Mouse (Mus musculus): ENCODE measurements around the gene Impg2.

Impg2 gene

DNA sequence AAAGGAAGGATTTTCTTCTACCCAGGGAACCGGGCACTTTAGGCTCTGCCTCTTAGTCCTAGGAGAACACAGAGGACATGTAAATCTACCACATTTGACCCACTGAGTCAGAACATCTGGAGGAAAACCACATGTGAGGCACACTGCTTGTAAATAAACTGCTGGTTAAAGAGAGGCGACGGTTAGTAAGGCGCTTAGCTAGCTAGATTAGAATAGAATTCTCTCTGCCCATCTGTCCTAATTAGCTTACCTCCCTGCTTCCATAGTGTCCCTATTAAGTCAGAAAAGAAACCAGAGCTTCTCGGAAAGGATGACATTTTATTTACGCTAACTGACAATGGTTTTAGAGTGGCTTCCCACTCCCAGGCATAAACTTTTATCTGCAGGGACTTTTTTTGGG lies at the start of gene Impg2:
Gene Impg2 (plus strand): TSS at position 263 of the 400 bp plus-strand sequence.
- DNase-seq (ENCODE audit: low spot score in 2 of 2), result no peak

DNA sequence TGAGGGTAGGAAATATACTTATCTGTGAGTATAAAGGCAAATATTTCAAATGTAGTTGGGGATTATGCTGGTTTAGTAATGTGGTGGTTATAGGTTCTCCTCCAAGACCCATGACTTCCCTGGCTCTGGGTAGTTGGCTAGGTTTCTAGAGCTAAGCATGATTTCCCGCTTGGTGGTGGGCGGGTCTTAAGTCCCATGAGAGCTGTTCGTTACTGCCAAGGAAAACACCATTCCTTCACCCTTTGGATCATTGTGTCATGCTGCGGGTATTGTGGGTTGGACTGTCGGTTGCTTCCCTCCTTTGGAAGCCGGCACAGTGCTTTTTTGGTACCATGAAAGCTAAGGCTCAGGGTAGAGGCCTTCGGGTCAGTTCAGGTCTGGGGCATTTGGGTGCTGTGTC lies 40.6 kb upstream of the Impg2 start:
- no peak for DNase-seq (ENCODE audit: low spot score in 2 of 2)

DNA sequence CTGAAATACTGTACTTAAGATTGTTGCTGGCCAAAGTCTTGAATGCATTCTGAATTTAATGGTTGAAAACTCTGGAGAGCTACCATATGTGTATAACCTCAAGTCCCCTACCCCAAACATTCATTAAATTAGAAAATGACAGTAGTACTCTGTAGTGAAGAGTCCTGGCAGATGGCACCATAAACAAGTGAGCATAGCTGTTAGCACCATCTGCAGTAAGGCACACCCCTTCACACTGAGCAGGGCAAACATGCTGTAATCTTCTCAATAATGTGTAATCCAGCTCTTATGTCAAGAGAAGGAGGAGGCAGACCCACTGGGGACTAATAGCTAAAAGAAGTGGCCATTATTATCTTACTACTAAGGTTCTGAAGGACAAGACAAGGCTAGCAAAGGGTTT lies 33.9 kb upstream of the Impg2 start:
- DNase-seq (ENCODE audit: low spot score in 2 of 2), result no peak

DNA sequence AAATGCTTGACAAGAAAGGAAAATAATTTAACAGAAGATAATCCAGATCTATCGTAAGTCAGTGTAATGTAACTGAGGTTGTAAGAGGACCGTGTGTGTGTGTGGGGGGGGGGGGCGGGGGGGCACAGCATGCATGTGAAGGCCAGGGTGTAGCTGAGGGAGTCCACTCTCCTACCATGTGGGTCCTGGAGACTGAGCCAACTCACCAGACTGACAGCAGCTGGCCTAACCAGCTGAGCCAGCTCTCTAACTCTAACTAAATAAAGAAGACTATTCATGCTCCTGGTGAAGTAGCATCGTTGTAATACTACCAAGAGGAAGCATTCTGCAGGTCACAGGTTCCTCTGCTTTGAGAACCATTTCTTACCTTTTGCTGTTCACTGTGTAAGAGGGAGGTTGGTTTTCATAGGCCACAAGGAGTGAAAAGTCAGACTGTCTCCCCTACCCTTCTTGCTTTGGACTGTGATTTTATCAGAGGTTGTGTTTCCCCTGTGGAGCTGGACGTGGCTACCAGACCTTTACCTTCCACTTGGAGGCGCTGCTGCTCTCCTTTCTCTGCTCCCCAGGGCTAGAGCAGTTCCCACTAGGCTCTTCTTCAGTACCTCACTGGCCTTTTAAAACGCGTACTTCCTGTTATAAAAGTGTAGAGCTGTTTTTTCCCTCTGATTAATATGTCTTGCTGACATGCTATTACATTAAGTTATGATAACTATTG lies 28.1 kb upstream of the Impg2 start:
- DNase-seq (ENCODE audit: low spot score in 2 of 2), result no peak

DNA sequence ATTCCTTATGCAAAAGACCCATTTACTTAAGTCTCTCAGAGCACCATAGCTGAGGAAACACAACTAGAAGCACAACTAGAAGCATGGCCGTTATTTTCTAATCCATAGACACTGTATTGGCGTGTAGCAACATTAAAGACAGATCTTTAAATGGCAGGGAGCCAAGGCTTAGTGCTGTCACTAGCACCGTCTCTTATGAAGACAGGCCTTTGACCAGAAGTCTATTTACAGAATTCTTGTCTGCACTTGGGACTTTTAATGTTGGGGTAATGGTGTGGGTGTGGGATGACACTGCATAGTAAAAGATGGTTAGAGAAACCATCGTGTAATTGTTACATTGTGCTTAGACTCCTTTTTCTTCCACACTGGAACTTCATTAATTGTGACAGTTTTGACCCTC lies 17.2 kb upstream of the Impg2 start:
- DNase-seq (ENCODE audit: low spot score in 2 of 2), result no peak

DNA sequence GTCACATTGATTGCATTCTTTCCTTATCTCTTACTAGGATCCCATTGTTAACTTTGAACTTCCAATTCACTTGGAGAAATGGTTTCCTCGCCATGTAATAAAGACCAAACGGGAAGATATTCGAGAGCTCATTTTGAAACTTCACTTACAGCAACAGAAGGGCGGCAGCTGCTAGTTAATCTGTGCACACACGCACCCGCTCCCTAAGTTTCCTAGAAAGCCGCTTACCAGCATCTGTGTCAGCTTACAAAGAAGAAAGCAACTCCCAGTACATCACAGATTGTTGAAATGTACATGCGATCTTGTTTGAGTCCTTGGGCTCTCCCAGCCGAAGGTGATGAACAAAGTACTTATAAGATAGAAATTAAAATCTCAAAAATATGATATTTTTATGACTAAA lies 15.9 kb upstream of the Impg2 start:
- DNase-seq (ENCODE audit: low spot score in 2 of 2), result peak in 1 of 2 experiments; percentile 24

DNA sequence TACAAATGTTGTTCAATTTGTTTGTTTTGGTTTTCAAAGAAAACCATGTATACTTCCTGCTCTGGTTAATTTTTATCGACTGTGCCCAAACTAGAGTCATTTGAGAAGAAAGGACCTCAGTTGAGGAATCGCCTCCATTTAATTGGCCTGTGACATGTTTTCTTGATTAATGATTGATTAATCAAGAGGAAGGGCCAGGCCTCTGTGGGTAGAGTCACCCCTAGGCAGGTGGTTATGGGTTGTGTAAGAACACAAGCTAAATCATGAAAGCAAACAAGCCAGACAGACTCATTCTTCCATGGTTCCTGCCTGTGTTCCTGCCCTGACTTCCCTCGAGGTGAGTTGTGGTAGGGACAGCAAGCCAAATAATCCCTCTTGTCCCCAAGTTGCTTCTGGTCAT lies 8.6 kb downstream of the Impg2 start:
- DNase-seq (ENCODE audit: low spot score in 2 of 2), result no peak

DNA sequence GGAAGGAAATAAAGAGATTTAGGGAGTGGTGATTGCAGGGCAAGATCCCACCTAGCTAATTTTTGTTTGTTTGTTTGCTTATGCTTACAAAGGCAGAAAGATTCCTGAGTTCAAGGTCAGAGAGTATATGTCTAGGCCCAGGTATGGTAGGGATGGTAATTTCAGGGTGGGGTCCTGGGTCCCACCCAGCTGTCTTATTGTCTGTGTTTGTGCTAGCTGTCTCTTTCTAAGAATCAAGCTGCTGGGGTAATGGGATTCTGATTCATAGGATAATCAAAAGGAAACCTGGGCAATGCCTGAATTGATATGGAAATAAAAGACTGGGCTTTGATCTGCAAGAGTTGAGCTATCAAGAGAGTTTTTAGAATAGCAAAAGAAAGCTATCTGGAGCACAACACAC lies 23.6 kb downstream of the Impg2 start:
- no peak for DNase-seq (ENCODE audit: low spot score in 2 of 2)

DNA sequence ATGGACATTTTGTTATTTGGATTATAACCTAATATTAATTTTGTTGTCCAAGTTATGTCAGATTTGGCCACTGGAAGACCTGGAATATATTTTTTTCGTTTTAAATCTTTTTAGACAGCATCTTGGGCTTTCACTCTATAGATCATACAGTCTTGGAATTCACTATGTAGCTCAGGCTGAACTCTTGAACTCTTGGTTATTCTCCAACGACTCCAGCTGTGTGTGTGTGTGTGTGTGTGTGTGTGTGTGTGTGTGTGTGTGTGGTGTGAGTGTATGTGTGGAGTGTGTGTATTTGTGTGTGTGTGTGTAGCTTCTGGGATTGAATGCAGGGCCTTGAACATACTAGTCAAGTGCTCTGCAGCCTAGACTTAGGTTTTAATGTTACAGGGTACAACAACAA lies 25.3 kb downstream of the Impg2 start:
- no peak for DNase-seq (ENCODE audit: low spot score in 2 of 2)

DNA sequence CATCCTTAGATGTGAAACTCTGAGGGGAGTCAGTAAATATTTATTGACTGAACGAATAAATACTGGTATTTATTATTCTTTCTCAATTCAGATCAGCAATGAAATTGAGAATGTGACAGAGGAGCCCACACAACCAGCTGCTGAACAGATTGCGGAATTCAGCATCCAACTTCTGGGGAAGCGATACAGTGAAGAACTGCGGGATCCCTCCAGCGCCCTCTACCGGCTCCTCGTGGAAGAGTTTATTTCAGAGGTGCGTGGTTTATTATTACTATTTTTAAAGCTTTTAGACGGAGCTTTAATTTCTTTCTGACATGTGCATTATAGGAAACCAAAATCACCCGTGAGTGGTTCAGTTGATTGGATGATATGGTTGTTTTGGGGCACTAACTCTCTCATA lies 27.2 kb downstream of the Impg2 start:
- peak in 1 of 2 experiments; percentile 10 for DNase-seq (ENCODE audit: low spot score in 2 of 2)

DNA sequence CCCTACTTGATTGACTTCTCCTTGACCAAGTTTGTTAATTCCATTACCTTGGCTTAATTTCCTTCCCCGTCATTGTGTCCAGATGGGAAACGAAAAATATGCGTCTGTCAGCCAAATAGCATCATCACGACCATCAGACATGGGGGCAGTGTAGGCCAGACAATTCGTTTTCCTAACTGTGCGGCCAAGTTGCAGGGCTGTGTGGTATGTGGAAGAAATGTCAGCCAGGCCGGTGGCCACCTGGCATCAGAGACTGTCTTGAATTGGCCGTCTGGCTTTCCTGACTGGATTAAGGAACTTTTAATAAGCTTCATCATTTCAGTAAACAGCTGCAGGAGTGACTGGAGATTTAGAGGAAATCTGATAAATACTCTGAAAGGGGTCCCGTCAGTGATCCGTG lies 28.6 kb downstream of the Impg2 start:
- no peak for DNase-seq (ENCODE audit: low spot score in 2 of 2)

DNA sequence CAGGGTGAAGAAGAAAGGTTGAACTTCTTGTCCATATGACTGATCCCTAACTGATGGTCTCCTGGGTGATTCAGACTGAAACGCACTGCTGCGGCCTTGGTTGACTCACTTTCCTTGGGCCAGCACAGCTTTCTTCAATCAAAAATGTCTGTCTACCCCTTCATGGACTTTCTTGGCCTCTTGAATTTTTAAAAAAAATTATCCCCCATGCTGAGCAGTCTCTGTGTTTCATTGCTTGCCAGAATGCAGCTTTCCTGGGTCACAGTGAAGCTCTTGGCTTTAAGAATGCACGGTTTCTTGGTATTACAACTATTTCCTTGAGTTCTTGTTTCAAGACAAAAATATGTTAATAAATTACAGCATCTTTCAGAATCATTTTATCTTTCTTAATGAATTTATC lies 41.9 kb downstream of the Impg2 start:
- no peak for DNase-seq (ENCODE audit: low spot score in 2 of 2)

DNA sequence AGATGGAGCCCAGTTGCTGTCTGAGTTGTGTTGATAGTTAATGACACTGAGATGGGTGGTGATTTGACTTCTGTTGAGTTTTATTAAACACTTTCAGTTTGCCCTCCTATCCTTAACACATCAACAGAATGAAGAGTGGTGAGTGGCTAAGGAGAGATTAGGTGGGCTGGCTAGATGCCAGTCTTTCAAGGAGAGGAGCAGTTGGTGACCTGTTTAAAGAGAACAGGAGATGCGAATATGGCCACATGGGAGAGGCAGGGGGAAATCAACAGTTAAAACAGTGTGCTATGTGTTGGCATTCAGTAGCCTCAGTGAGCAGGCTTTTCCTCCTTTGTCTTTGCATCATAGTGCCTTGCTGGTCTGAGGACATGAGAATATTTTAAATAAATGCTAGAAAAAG lies 69.8 kb downstream of the Impg2 start:
- no peak for DNase-seq (ENCODE audit: low spot score in 2 of 2)

DNA sequence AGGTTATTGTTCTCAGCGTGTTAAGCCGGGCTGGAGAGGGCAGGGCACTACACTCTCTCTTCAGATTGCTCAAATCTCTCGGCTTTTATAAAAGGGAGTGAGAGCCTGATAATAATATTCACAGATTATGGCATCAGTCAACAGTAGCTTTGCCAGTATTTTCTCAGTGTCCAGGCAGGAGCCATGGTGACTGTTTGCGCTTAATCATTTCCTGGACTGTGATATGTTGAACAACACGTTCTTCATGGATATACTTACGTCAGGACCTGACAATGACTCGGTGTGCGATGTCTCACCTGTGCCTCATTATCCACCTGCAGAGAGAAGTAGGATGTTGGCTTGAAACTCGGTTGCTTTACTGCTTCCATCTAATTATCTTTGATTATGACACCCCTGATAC lies 74.9 kb downstream of the Impg2 start:
- DNase-seq (ENCODE audit: low spot score in 2 of 2), result no peak

DNA sequence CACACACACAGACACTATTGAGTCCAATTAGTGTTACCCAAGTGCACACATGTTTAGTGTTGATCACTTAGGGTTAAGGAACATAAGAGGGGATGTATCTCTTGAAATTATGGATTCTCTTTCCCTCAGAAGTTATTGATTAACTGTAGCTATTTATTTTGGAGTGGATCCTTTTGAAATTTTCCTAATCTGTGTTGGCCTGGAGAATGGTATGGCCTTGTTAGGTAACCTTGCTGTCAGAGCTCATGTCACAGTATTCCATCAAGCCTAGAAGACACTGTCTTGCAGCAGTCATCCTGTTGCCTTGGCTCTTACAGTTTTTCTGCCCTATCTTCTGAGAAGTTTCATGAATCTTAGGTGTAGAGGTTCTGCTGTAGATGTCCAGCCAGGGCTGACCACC lies 75.6 kb downstream of the Impg2 start:
- no peak for DNase-seq (ENCODE audit: low spot score in 2 of 2)

DNA sequence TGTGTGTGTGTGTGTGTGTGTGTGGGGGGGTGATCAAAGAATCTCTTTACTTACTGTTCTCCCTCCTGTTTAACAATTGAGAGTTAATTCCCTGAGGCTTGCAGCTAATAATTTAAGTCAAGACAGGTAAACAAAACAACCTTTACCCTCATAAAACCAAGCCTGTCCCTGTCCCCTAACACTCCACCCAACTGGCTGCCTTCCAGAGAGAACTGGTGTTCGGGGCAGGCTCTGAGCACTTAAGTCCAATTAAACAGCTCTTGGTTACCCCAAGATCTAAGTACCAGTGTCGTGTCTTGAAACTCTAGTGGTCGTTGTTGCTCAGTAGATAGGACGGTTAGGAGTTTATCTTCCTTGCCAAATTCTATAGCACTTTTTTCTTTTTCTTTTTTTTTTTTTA lies 77.2 kb downstream of the Impg2 start:
- no peak for DNase-seq (ENCODE audit: low spot score in 2 of 2)

DNA sequence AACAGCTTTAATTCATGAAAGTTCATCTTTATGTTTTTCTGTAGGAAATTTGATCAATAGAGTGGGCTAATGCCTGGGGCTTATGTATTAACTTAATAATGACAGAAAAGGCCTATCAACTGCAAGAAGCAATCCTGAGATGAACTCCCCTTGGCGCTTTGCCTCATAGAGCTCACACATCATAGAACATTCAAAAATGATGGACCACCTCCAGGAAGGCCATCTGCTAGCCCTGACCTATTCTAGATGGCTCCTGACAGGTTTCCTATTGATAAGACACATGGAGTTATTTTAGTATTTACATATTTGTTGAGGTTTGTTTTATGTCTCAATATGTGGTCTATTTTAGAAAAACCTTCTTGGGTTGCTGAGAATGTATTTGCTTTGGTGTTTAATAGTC lies 79.2 kb downstream of the Impg2 start:
- DNase-seq (ENCODE audit: low spot score in 2 of 2), result no peak

DNA sequence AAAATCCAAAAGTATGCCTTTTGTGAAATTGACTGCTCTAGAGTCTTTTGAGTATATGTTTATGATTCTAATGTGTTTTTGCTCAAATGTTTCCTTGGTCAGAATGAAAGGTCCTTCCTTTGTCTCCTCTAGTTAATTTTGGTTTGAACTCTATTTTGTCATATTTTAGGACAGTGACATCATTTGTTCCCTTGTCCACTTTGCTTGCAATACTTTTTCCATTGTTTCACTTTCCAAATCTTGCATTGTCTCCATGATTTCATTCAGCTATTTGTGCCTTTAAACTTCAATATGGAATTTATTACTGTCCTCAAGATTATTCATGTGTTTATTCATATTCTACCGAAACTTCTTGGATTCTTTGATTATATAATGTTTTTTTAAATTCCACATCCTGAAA lies 79.8 kb downstream of the Impg2 start:
- no peak for DNase-seq (ENCODE audit: low spot score in 2 of 2)

DNA sequence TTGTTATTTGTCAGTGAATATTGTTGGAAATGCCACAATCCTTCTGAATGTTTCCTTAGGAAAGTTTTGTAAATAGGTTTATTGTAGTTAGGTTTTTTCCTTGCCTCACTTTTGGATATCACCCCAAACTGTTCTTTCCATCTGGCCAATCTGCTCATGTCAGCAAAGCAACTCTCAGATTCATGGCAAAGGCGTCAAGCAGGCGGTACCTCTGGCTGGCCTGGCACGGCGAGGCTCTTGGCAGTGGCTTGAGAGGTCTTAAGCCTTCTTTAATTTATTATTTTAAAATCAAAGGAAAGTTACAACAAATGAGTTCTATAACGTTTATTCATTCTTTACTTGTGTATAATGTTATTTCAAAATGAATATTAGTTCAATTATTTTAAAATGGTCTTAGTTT lies 82.0 kb downstream of the Impg2 start:
- DNase-seq (ENCODE audit: low spot score in 2 of 2), result no peak

DNA sequence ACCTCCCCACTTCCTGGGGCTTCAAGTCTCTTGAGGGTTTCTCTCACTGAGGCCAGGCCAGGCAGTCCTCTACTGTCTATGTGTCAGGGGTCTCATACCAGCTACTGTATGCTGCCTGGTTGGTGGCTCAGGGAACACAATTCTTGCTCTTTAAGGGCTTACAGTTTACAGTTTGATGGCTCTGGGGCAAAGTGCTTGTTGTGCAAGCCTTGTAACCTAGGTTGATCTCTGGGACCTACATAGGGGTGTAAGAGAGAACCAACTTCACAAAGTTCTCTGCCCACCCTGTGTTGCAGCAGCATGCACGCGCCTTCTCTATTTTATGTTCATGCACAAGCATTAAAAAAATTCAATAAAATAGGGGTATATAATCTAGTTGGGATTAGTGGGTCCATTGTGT lies 82.9 kb downstream of the Impg2 start:
- DNase-seq (ENCODE audit: low spot score in 2 of 2), result no peak

DNA sequence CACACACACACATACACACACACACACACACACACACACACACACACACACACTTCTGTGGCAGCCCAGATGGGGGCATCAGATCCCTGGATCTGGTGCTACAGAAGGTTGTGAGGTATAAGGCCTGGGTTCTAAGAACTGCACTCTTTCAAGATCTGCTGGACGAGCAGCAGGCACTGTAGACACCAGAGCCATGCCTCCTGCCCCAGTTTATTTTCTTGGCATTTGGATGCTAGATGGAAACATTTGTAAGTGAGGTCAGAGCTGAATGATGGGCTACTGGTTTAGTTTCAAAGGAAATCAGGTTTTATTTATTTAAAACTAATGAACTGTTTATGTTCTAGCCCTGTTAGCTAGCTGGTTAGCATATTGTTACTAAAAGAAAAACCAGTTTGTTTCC lies 90.8 kb downstream of the Impg2 start:
- no peak for DNase-seq (ENCODE audit: low spot score in 2 of 2)

DNA sequence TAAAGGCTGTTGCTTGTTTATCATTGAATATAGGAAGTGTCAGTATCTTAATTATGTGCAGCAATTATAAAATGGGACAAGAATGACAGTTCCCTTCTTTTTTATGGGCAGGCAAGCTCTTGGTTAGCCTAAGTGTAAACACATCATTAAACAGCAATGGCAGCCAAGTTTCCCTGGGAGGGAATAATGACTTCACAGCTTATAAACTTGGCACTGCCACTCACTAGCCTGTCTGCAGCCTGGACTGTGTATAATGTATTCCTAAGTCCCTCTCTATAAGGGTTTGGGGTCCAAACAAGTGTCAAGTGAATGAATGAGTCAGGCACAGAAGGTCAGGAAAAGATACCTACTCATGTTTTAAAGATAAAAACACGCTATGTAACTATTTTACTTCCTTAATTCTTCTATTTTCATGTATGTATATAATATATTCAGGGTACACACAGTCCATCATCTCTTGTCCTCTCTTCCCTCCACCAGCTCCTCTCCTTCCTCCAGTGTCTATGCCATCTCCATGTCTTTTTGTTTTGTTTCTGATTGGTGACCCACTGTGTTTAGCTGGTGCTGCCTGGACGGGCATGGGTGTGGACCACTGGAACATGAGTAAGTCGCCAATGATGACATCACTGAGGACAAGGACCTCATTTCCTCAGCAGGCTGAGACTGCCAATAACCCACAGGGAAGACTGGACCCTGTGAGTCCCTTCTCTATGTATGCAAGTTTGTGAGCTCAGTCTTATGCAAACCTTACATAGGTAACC lies 92.0 kb downstream of the Impg2 start:
- no peak for DNase-seq (ENCODE audit: low spot score in 2 of 2)

DNA sequence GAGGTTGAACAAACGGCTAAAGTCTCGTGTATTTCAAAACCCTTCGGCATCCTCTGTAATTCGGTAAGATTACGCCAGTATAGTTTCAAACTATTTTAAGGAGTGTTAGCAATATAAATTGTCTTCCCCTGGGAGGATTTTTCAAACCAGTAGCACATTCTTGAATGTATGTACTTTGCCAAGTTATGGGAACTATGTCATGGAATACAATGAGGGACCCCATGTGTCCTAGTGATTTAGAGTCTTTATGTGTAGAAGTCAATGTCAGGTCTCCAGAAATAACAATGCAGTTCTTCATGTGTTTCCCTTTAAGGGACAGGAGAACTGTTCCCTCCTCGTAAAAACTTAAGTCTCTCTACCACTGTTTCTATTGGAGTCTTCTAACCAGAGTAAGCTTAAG lies 94.1 kb downstream of the Impg2 start:
- no peak for DNase-seq (ENCODE audit: low spot score in 2 of 2)

DNA sequence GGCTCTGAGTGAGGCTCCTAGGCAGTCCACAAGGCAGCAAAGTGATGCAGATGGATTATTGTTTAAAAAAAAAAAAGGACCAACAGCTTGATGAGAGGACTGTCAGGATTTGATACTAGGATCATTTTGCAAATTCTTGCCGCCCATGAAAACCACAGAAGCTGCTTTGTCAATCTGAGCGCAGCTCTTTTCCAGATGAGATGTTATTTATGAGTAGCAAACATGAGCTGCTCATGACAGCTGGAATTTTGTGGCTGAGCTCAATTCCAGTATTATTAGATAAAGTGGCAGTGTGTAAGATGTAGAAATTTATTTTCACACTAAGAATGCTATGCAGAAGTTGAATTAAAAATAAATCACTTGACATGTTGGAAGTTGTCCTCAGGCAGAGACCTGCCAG lies 94.7 kb downstream of the Impg2 start:
- no peak for DNase-seq (ENCODE audit: low spot score in 2 of 2)
